Mouse (Mus musculus) heart, postnatal 0 days (tissue): ENCODE measurements around the gene Pga5. TPM values are rescaled to one million over a fixed set of nuclear protein-coding genes. Genes with fewer than 3 reads are reported as not detected.

Experiments
- ATAC-seq: fragments of 200-750 bp; cut with Nextera tagmentation; 2 replicates; pipeline ENCODE4 v1.8.0; 2017; ENCODE audit warnings: low read depth, moderate number of reproducible peaks, moderate library complexity; ENCODE audit not compliant: insufficient read depth
- DNase-seq: peaks from one replicate; pipeline ENCODE4 v3.0.0-alpha.2; 2016; ENCODE audit warnings: low spot score
- H3K27ac ChIP-seq: fragments of 300-500 bp; sonication (generic); 2 replicates; pipeline ENCODE4 v1.5.1; 2014; ENCODE audit warnings: low read depth, mild to moderate bottlenecking
- H3K27me3 ChIP-seq: fragments of 300-500 bp; sonication (generic); 2 replicates; pipeline ENCODE4 v1.6.1; 2014; ENCODE audit warnings: low read length, mixed read lengths; ENCODE audit not compliant: control insufficient read depth, insufficient read depth
- H3K36me3 ChIP-seq: fragments of 300-500 bp; sonication (generic); replicated peaks from 2 replicates; pipeline ENCODE4 v1.6.1; 2014; ENCODE audit warnings: low read length, mixed read lengths; ENCODE audit not compliant: control insufficient read depth, insufficient read depth
- H3K4me1 ChIP-seq: fragments of 300-500 bp; sonication (generic); 2 replicates; pipeline ENCODE4 v1.6.1; 2014; ENCODE audit warnings: antibody characterized with exemption; ENCODE audit not compliant: control insufficient read depth, insufficient read depth
- H3K4me2 ChIP-seq: fragments of 300-500 bp; sonication (generic); 2 replicates; pipeline ENCODE4 v1.6.1; 2014; ENCODE audit warnings: low read depth, mild to moderate bottlenecking, low read length, moderate library complexity
- H3K4me3 ChIP-seq: fragments of 300-500 bp; sonication (generic); 2 replicates; pipeline ENCODE4 v1.5.1; 2014; ENCODE audit warnings: low read depth, low read length
- H3K9ac ChIP-seq: fragments of 300-500 bp; sonication (generic); replicated peaks from 2 replicates; pipeline ENCODE4 v1.6.1; 2014; ENCODE audit warnings: low read depth, low read length, mixed read lengths
- H3K9me3 ChIP-seq: fragments of 300-500 bp; sonication (generic); replicated peaks from 2 replicates; pipeline ENCODE4 v1.6.1; 2016; ENCODE audit warnings: low read length; ENCODE audit not compliant: control insufficient read depth
- CTCF ChIP-seq: IDR thresholded peaks from 2 replicates; pipeline ENCODE4 v1.5.1; 2016; ENCODE audit warnings: antibody characterized with exemption, control low read depth, low read depth
- EP300 ChIP-seq: IDR thresholded peaks from 2 replicates; pipeline ENCODE4 v1.6.1; 2016; ENCODE audit warnings: antibody characterized with exemption, low read depth
- WGBS: fragments of 180-500 bp; shearing (Covaris S2); extraction: QIAGEN DNeasy Blood & Tissue Kit; methylation state at CpG from one replicate; pipeline ENCODE4 v1.1.7; 2014; 5-methylcytosine and 5-hydroxymethylcytosine counted together
- polyA plus RNA-seq: library from polyadenylated mRNA; unstranded; fragments of >200 nt; fragmentation: Nextera tagmentation; extraction: Ambion mirVana; gene quantifications from 2 replicates; pipeline ENCODE4 v1.2.1, GENCODE M21; 2015
- total RNA-seq: library from RNA; depleted of rRNA; stranded (reverse); fragments of >200 nt; gene quantifications from 2 replicates; pipeline ENCODE4 v1.2.3, GENCODE M21; 2014; ENCODE audit warnings: low replicate concordance

Pga5 gene
- total and polyA plus RNA-seq, 2 experiments from 2014 or later = not detected

- ATAC-seq = no peak
- H3K4me2 ChIP-seq = no peak overlapping the region
- H3K9me3 ChIP-seq = no peaks in the 10 kb centered on the region
- H3K27me3 ChIP-seq = no peaks in the 10 kb centered on the region
- H3K4me1 ChIP-seq = no peaks in the 10 kb centered on the region
- H3K4me3 ChIP-seq = no peak overlapping the region
- H3K27ac ChIP-seq = no peak overlapping the region
- TF ChIP-seq EP300 (no peak), CTCF (no peak)
- WGBS = 56% methylated on average over 3 of the region's 3 CpGs
- H3K36me3 ChIP-seq = no peaks in the 10 kb centered on the region
- no peak for DNase-seq
- H3K9ac ChIP-seq = no peak overlapping the region
These were observed 12.8 kb downstream of the Pga5 start for GRCm38 (mm10) chr19:10665093-10665492.

GRCm38 (mm10) chr19:10662665-10663064 lies 15.2 kb downstream of the Pga5 start:
- WGBS = 46% methylated on average over 3 of the region's 3 CpGs
- no peak overlapping the region for H3K27ac ChIP-seq
- H3K4me2 ChIP-seq = no peak overlapping the region

GRCm38 (mm10) chr19:10661919-10662318 lies 16.0 kb downstream of the Pga5 start:
- H3K27ac ChIP-seq = no peak overlapping the region
- ATAC-seq (no peak), DNase-seq (no peak)
- H3K9ac ChIP-seq = no peak overlapping the region
- no peak overlapping the region for H3K4me3 ChIP-seq
- no peaks in the 10 kb centered on the region for H3K36me3 ChIP-seq
- H3K4me1 ChIP-seq = no peaks in the 10 kb centered on the region
- TF ChIP-seq CTCF (no peak), EP300 (no peak)
- no peak overlapping the region for H3K4me2 ChIP-seq
- WGBS = 77% methylated on average over 2 of the region's 2 CpGs
- no peaks in the 10 kb centered on the region for H3K27me3 ChIP-seq
- no peaks in the 10 kb centered on the region for H3K9me3 ChIP-seq

More at GRCm38 (mm10) chr19:10662665-10663064, 15.2 kb downstream of the Pga5 start:
- no peak for TF ChIP-seq EP300
- TF ChIP-seq CTCF = no peak
- DNase-seq (no peak), ATAC-seq (no peak)
- Histone ChIP-seq H3K27me3 (no peaks in the 10 kb centered on the region), H3K9me3 (no peaks in the 10 kb centered on the region), H3K9ac (no peak overlapping the region), H3K36me3 (no peaks in the 10 kb centered on the region), H3K4me3 (no peak overlapping the region), H3K4me1 (no peaks in the 10 kb centered on the region)

- Histone ChIP-seq H3K4me2 (no peak overlapping the region), H3K27ac (no peak overlapping the region), H3K4me3 (no peak overlapping the region), H3K9ac (no peak overlapping the region), H3K9me3 (no peaks in the 10 kb centered on the region), H3K36me3 (no peaks in the 10 kb centered on the region), H3K4me1 (no peaks in the 10 kb centered on the region), H3K27me3 (no peaks in the 10 kb centered on the region)
- ATAC-seq (no peak), DNase-seq (no peak)
- 43% methylated on average over 5 of the region's 5 CpGs for WGBS
- no peak for TF ChIP-seq CTCF
- TF ChIP-seq EP300 = no peak
These were observed 16.5 kb downstream of the Pga5 start for GRCm38 (mm10) chr19:10661373-10661772.

- no peak for TF ChIP-seq CTCF
- TF ChIP-seq EP300 = no peak
- no peak for ATAC-seq
- Histone ChIP-seq H3K9me3 (no peaks in the 10 kb centered on the region), H3K9ac (no peak overlapping the region), H3K4me3 (no peak overlapping the region), H3K27me3 (no peaks in the 10 kb centered on the region), H3K4me1 (no peaks in the 10 kb centered on the region), H3K4me2 (no peak overlapping the region), H3K27ac (no peak overlapping the region), H3K36me3 (no peaks in the 10 kb centered on the region)
- DNase-seq = no peak
- WGBS = 60% methylated on average over 2 of the region's 2 CpGs
These were observed 19.5 kb downstream of the Pga5 start for GRCm38 (mm10) chr19:10658406-10658805.

- DNase-seq (no peak), ATAC-seq (no peak)
- Histone ChIP-seq H3K9ac (no peak overlapping the region), H3K4me3 (no peak overlapping the region), H3K27ac (no peak overlapping the region), H3K9me3 (no peaks in the 10 kb centered on the region), H3K4me2 (no peak overlapping the region), H3K36me3 (no peaks in the 10 kb centered on the region), H3K27me3 (no peaks in the 10 kb centered on the region), H3K4me1 (no peaks in the 10 kb centered on the region)
- no peak for TF ChIP-seq EP300
- TF ChIP-seq CTCF = no peak
- 66% methylated on average over 5 of the region's 5 CpGs for WGBS
These were observed 20.1 kb downstream of the Pga5 start for GRCm38 (mm10) chr19:10657742-10658141.
